Mouse (Mus musculus) T-helper 2 cell (primary cell): ENCODE measurements around the gene Unc5b.

Experiments
- in situ Hi-C: fragments of 300-600 bp; cut with MboI, MseI; formaldehyde crosslinking; loops from one replicate; pipeline ENCODE4 v1.15.1; 2025; ENCODE audit warnings: high pct_unique_total_duplicates

The Unc5b gene

DNA sequence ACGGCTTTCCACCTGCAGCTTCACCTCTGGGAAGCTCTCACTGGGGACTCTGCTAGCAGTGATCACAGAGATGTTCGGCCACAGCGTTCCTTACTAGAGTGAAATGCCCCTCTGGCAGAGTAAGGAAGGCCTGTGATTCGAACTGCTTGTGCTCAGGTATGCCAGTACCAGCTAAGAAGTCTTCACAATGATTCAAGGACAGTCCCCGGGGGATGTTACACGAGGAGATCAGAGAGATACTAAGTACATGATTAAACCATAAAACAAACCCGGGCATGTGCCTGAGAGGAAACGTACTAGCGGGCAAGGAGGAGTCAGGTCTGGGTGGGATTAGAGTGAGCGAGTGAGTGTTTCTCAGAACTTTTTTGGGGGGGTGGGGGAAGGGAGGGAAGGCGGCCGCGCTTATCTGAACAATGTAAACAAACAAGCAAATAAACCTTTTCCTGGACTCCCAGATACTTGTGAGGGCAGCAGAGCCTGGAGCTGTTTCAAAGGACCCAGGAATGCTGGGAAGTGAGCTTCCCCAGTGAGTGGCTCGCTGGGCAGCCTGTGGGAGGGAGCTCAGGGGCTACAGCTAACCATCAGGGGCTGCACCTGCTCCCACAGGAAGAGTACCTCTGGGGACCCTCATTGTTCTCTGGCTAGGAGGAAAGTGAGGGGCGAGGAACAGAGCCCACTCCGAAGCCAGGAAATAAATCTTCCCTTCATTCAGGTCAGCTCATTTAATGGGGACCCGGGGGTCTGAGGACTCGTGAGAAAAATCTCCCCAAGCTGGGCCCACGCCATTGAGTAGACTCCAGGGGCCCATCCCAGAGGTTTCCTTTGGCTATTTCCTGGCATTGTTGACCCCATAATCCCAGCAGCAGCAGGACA lies 30.9 kb downstream of the Unc5b start:
- in situ Hi-C loops: no loop called here

DNA sequence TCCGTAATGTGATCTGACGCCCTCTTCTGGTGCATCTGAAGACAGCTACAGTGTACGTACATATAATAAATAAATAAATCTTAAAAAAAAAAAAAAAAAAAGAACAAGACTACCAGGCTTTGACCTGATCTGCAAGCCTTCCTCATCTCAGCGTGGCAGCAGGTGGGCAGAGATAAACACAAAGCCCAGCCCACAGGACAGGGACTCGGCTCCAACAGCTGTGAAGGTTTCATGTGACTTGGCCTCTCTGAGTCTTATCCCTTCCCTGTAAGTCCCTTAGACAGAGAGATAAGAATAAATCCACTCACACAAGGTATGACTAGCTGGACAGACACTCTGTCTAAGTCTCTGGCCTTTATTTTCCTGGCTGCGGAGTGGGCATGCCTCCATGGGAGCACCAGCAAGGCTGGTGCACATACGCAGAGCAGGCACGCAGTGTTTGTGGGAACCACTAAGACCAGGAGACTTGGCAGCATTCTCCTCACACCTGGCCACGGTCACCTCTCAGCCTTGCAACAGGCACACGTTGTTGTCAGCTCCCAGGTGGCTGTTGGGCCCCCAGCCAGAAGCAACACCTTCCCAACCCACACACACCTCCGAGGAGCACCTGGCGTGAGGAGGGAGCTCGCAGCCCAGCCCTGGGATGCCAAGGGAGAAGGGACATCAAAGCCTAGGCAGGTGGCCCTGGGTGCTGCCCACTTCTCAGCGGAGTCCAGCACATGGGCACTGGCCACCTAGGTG lies 33.5 kb downstream of the Unc5b start:
- in situ Hi-C loops: no loop called here

DNA sequence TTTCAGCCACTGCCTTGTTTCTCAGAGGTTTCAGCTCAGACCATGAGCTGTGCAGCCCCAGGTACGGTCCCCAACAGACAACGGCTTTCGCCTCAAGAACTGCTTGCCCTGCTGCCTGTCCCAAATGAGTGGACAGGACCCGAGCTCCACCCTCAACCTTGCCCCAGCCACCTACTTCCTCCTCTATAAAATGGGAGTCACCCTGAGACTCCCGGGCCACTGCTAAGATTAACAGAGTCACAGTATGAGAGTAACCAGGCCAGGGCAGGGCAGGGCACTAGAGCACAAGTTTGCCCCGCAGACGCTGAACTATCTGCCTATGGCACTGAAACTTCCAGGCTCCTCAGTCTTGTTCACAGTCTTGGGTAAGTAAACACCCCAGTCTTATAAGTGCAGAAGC lies 34.9 kb downstream of the Unc5b start:
- in situ Hi-C loops: no loop called here

DNA sequence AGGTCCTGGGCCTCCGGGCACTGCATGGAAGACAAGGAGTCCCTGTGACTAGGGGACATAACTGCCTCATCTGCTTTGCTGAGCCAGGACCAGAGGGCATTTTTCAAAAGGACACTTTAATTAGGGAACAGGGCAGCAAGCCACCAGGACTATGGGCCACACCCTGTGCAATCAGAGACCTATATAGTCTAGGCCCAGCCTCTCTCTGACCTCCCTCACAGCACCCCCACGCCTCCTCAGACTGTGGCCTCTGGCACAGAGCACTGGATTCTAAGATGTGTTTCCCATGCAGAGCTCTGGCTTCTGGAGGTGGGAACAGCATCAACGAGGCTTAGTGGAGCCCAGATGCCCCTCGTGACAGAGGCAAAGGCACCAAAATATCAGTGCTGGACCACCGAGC lies 35.4 kb downstream of the Unc5b start:
- in situ Hi-C loops: no loop called here

DNA sequence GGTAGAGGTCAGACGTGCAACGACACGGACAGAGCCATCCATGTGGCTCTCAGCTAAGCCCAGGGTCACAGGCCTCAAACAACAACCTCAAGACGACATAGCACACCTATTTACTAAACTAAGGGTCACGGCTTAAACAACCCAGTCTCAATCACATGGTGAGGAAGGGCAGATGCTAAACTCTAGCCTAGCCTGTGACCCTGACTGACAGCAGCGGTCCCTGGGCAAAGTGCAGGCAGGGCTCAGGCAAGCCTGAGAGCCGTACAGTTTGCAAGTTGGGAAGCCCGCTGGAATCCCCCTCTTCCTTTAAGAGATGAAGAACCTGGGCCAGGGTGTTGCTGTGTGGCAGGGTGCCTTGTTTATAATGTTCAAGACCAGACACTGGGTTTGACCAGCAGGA lies 36.6 kb downstream of the Unc5b start:
- in situ Hi-C loops: no loop called here

DNA sequence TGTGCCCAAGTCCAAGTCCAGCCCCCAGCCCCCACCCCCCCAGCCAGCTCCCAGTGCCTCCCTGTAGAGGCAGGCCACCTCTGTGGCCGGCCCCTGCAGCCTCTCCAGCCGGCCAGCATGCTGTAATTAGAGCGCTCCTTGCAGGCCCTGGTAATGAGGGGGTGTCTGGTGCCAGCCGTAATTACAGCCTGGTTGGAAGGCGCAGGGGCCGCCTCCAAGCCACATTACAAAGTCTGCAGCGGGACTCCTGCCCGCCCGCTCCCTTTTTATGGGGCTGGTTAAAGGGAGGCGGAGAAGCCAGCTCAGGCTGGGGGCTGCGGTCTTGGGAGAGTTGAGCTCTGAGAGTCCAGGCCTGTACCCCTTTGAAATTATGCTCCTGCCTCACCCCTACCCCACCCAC lies 37.0 kb downstream of the Unc5b start:
- in situ Hi-C loops: no loop called here

DNA sequence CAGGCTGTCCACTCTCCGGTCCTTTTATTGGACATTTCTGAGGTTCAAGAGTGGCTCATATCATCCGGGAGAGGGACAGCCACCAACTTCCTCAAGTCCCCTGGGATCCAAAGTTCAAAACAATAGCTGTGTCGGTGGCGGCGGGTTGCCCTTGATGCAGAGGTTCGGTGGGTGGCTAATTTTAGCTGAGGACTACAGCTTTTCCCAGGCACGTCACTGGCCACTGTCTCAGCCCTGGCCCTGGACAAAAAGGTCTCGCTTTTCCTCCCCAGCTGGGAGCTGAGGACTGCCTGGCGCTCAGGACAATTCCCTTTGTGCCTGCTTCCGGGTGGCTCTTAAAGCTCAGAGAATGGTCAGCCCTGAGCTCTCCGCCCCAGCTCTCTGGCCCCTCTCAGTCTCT lies 38.5 kb downstream of the Unc5b start:
- in situ Hi-C loops: no loop called here

DNA sequence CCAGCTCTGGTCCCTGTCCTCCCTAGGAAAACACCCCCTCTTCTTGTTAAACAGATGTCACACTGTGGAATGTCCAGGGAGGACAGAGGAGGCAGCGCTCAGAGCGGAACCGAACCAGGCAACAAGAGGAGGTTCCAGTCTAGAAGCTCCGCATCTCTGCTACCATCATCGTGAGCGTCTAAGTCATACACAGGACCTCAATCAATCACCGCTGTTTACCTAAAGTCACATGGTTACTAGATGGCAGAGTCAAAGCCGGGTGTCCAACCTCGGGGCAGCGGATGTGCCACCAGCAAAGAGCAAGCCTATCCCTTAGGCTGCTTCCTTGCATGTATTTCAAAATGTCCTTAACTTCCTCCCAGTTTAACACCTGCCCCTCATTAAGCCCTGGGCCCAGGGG lies 39.0 kb downstream of the Unc5b start:
- in situ Hi-C loops: no loop called here

DNA sequence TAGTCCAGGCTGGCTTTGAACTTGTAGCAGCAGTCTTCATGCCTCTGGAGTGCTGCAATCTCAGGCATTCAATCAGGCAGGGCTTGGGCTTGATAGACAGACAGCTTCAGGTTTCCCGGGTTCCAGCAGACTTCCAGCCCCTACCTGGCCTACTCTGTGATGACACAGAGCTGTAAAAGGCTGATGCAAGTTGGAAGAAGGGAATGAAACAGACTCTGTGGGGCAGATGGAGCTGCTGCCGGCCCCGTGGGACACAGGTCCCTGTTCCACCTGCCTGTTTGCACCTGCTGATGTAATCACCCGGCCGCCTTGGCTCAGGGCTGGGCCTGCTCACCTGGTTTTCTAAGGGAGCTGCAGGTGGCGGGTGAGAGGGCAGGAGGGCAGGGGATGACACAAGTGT lies 40.5 kb downstream of the Unc5b start:
- in situ Hi-C loops: no loop called here

DNA sequence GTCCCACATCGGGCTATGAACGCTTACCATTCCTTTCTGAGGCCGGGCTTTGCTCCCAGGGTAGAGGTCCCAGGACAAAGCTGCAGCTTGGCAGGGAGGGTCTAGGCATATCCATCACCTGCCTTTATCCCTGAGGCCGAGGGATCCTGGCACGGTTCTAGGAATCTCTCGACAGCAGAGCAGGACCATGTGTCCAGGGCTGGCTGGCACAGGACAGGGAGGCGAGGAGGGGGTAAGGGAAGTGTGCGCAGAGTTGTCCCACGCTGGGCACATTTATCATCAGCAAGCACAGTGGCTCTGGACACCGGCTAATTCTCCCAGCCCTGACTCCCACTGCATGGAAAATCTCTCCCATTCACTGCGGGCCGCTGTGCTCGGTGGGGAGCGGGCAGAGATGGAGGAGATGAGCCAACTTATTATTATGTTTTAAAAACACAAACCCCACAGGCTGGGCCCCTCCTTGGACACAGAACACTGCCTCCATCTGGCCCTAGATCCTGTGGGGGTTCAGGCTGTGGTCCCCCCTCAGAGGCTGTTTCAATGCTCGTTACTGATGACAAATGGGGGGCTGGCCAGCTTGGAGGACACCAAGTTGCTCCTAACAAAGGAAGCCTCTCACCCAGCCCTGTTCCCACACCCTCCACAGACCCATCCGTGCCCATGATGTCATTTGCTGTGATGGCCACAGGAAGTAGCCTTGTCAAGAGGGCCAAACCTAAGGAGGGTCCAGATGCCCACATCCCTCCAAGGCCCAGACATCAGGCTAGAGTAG lies 43.9 kb downstream of the Unc5b start:
- in situ Hi-C loops: no loop called here

DNA sequence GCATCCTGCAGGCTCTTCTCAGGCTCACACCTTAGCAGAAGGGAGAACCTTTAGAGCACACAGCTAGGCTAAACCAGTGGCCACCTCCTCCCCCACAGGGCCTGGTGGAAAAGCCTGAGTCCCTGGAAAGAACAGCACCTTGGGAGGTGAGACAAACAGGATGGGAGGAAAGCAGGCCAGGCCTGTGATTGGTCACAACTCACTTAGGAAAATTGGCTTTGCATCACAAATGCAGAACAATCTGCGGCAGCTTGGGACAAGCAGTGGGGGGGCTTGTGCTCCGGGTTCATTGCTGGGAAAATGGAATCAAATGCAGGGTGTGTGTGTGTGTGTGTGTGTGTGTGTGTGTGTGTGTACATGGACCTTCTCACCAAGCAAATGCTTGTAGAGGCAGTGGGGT lies 47.8 kb downstream of the Unc5b start:
- in situ Hi-C loops: no loop called here

DNA sequence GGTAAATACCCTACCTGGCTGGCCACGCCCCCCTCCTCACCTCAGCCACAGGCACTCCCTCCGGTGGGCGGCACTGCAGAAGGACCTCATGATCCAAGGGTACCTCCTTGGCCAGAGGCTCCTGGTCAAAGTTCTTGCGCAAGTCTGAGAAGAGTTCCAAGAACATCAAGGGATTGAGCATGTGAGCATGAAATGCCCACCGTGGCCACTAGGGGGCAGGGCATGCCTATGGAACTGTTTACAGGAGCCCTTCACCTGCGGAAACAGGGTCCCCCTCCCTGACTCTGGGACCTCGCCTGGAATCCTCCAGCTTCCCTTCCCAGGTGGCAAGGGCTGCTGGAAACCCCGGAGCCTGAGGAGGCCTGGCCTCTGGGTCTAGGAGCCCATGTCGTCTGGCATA lies 51.8 kb downstream of the Unc5b start:
- in situ Hi-C loops: loop anchor here (5.0 kb wide), 1 partner anchor 273 kb away; no protein-coding TSS in a partner anchor

DNA sequence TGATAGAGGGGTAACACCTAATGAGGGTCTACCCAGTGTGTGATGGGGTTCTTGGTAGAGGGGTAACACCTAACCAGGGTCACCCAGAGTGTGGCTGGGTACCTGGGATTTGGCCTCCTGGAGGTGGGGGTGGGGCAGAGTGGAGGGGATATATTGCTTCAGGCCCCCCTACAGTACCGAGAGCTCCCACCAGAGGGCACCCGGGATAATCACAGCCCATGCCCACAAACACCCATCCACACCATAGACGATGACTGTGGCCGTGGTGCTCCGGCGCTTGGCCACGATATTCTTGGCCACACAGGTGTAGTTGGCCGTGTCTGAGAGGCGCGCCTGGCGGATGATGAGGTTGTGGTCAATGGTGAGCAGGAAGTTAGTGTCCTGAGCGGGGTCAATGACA lies 52.8 kb downstream of the Unc5b start:
- in situ Hi-C loops: loop anchor here (5.0 kb wide), 1 partner anchor 274 kb away; no protein-coding TSS in a partner anchor

DNA sequence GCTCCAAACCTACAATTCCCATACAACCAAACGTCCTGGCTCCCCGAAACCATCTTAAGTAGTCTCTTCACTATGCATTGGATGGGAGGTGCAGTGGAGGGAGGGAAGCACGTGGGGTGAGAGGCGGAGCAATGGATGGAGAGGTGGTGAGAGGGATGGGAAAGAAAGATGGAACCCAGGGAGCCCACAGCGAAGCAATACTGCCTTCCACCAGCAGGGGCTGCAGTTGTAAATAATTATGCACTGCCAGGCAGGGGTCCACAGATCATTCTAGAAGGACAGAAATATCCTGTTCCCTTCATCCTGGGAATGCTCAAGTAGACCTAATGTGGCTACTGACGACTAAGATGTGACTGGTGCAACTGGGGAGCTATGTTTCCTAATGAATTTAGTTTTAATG lies 55.9 kb downstream of the Unc5b start:
- in situ Hi-C loops: loop anchor here (5.0 kb wide), 1 partner anchor 277 kb away; no protein-coding TSS in a partner anchor

DNA sequence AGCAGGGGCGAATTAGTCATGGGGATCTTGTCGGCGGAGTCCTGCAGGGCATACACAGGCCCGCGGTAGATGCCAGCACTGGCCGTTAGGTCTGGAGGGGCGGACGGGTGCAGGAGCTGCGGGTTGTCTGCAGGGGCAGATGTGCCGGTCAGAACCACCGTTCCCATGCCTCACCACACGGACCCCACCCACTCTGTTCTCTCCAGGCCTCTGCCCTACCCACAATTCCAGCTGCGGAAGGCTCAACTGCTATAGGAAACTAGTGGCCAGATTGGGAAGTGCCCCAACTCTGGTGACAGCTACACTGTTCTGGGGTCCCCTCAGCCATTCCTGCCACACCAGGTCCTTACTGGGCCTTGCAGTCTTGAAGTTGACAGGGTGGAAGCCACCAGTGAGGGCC lies 56.8 kb downstream of the Unc5b start:
- in situ Hi-C loops: loop anchor here (5.0 kb wide), 1 partner anchor 278 kb away; no protein-coding TSS in a partner anchor

DNA sequence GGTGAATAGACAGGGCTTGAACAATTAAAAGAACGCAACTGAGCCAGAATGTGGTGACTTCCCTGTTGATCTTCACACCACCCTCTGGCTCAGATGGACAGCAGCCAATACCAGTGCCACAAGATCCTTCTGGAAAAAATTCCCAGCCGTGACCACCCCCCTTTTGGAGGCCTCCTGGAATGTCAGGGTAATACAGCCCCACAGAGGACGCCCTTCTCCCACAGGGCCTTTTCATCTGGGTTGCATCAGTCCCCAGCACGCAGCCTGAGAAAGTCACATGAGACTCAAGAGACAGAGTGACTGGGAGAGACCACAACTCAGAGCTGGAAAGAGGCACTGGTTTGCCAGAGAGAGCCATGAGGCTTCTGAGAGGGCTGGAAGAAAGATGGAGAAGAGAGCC lies 60.5 kb downstream of the Unc5b start:
- in situ Hi-C loops: no loop called here

DNA sequence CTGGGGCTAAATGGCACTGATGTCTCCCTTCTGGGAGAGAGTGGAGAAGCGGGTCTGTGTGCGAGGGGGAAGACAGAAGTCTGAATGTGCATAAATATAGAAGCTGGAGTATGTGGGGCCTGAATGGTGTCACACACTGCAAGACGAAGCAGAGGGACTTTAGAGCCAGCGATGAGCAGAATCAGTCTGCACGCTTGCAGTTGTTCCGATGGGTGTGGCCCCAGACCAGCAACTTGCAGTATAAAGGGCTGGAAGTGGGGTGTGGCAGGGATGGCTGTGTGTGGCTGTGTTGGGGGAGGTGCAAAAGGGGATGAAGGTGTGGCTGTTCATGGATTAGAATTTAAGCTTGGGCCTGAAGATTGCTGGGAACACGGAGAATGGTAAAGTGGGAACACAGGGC lies 62.8 kb downstream of the Unc5b start:
- in situ Hi-C loops: no loop called here

DNA sequence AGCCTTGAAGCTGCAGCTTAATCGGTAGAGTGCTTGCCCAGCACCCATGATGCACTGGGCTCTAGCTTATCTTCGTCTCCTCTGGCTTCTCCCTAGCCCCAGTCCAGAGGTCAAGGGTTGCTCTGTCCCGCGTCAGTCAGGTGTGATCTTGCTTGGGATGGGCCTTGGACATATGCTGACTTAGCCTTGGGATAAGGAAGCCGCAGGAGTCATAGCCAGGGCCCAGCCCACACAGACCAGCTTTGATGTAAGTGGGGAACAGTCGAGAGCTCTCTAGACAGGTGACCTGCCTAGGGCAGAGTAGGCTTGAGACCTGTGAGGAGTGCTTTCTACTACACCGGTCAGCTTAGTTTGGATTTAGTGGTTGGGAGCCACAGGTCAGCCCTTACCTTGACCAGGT lies 64.0 kb downstream of the Unc5b start:
- in situ Hi-C loops: no loop called here

DNA sequence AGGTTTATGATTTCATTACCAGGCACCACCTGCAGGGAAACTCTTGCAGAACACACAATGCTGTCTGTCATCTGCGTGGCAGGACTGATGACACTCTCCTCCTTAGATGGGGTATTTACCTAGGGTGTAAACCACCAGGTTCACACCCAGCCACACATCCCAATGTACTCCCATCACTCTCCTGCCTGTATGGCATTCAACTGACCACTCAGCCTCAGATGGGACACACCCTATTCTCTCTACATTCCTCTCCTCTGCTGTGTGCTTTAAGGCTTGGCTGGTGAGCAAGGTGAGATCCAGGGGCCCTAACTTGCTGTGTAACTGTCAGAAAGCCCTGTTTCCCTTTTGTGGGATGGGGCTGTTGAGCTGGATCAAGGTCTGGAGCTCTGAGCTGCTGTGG lies 69.3 kb downstream of the Unc5b start:
- in situ Hi-C loops: no loop called here

DNA sequence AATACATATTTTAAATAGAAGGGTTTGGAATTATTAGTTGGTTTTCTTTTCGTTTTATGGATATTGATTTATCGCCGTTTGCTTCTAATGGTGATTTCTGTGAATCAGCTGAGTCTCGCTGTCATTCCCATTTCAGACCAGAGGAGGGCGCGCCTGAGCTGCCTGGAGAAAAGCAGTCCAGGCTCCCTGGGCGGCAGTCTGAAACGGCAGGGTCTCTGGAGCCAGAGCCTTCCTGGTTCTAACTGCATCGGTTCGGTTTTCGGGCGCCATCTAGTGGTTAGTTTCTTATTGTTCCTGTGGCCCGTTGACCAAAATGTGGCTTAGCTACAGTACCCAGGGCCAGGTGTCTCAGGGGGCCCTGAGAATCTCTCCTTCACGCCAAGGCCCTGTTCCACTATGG lies 71.0 kb downstream of the Unc5b start:
- in situ Hi-C loops: no loop called here

DNA sequence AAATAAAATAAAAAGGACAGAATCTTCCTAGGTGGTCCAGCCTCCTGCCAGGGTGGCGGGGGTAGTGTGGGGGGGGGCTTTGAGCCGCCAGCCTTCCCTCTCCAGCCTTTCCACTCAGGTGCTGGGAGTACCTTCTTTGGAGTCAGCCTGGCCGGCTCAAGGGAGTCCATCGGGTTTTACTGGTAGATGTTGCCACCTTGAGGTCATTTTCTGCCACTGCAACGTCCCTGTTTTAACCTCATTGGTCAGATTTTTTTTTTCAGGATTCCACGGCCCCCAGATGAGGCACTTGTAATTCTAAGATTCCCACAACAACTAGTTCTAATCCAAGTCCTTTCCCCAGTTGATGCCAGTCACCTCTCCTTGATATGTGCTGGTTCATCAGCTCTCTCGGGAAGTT lies 74.4 kb downstream of the Unc5b start:
- in situ Hi-C loops: no loop called here

DNA sequence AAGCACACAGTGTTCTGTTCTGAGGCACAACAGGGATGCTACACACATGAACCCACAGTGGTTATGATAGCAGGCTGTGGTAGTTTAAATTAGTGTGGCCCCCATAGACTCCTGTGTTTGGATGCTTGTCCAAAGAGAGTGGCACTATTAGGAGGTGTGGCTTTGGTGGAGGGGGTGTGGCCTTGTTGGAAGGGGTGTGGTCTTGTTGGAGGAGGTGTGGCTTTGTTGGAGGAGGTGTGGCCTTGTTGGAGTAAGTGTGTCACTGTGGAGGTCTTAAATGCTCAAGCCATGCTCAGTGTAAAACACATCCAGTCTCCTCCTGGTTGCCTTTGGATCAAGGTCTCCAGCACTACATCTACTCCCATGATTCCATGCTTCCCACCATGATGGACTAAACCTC lies 75.2 kb downstream of the Unc5b start:
- in situ Hi-C loops: no loop called here
